Mouse (Mus musculus) layer of hippocampus, adult 18-20 months (tissue): ENCODE measurements at regions not wholly inside any gene's neighbourhood (a gene's known extent, or its start where the extent isn't known, plus 50 kb on each side); places are given as distances from the start of the nearest gene placed in this dataset.
A peak's percentile ranks its signal among the peaks of the same experiment; 100 is the strongest.

Source experiments
- DNase-seq, 2 experiments: peaks; one replicate each; pipeline ENCODE4 v3.0.0; 2022; ENCODE audit warnings: low spot score in 2 of 2

GRCm38 (mm10) chr8:27837903-27838302 is 390.4 kb downstream of the Poteg start:
- no peak for DNase-seq

- no peak for DNase-seq
Measured at GRCm38 (mm10) chr8:27866468-27866995, 419.1 kb downstream of the Poteg start.

GRCm38 (mm10) chr8:27868591-27868990 is 421.1 kb downstream of the Poteg start:
- DNase-seq: peak; percentile 45 to 60

- DNase-seq: no peak
Measured at GRCm38 (mm10) chr8:27877691-27878264, 430.3 kb downstream of the Poteg start.

- DNase-seq: no peak
Measured at GRCm38 (mm10) chr8:27889292-27889691, 441.8 kb downstream of the Poteg start.

- peak; percentile 4 to 50 for DNase-seq
Measured at GRCm38 (mm10) chr8:27894325-27894724, 446.9 kb downstream of the Poteg start.

GRCm38 (mm10) chr8:27900115-27900514 is 452.6 kb downstream of the Poteg start:
- no peak for DNase-seq

- no peak for DNase-seq
Measured at GRCm38 (mm10) chr8:27903796-27904195, 456.3 kb downstream of the Poteg start.

GRCm38 (mm10) chr8:27909347-27909945 is 462.0 kb downstream of the Poteg start:
- no peak for DNase-seq

- DNase-seq: no peak
Measured at GRCm38 (mm10) chr8:27938559-27939492, 491.4 kb downstream of the Poteg start.

GRCm38 (mm10) chr8:27955000-27955399 is 507.5 kb downstream of the Poteg start:
- no peak for DNase-seq

GRCm38 (mm10) chr8:27980920-27981319 is 533.5 kb downstream of the Poteg start:
- DNase-seq: no peak

- DNase-seq: no peak
Measured at GRCm38 (mm10) chr8:27981769-27982168, 534.3 kb downstream of the Poteg start.

GRCm38 (mm10) chr8:28012849-28013248 is 565.4 kb downstream of the Poteg start:
- no peak for DNase-seq
